Mouse (Mus musculus): Measurements from ENCODE around the gene Jam3.
"Not testable (repeated sequence)": the region's sequence is repeated elsewhere in the genome, so short reads cannot be mapped to it uniquely, and the experiment has no call there.

Gene Jam3

DNA sequence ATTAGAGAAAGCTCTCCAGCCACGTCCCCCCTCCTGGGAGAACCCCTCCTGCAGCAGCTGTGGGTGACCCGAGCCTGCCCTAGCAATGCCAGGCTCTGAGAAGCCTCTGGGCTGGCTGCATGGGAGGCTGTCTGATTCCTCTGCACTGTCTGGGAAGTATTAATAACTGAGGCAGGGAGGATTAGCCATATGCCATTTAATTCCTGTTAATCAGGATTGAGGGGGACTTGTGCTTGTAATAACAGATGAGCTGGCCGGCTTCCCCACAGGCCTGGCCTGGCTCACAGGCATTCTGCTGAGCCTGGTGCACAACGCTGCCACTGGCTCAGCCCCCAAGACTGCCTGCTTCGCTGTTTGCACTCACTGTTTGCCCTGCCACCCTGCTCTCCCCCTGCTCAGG, 18.9 kb upstream of the Jam3 start:
- in situ Hi-C loops (cut with MboI; ENCODE audit: low pct_unique_long_range_greater_than_20kb in 1 of 2, low sequenced_read_pairs in 2 of 2, unreplicated experiment in 1 of 2) = loop anchor here in 1 of 2 experiments (5.0 kb wide), 1 partner anchor 37 kb away; no protein-coding TSS in a partner anchor

DNA sequence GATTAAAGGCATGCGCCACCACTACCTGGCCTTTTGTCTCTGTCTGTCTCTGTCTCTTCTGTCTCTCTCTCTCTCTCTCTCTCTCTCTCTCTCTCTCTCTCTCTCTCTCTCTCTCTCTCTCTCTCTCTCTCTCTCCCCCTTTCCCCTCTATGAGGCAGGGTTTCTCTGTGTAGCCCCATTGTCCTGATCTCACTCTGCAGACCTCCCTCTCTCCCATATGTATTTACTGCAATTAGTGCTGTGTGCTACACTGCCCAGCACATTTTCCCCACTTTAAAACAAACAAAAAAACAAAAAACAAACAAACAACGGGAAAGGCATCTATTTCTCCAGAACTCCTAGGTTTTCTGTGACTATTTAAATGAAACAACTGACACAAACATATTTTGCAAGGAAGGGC, 18.4 kb upstream of the Jam3 start:
- in situ Hi-C loops (cut with MboI; ENCODE audit: low pct_unique_long_range_greater_than_20kb in 1 of 2, low sequenced_read_pairs in 2 of 2, unreplicated experiment in 1 of 2) = loop anchor here in 1 of 2 experiments (5.0 kb wide), 1 partner anchor 36 kb away; no protein-coding TSS in a partner anchor

GRCm38 (mm10) chr9:27172839-27173238, 17.6 kb upstream of the Jam3 start:
- in situ Hi-C loops (cut with MboI; ENCODE audit: low pct_unique_long_range_greater_than_20kb in 1 of 2, low sequenced_read_pairs in 2 of 2, unreplicated experiment in 1 of 2) = loop anchor here in 1 of 2 experiments (5.0 kb wide), 1 partner anchor 36 kb away; no protein-coding TSS in a partner anchor

GRCm38 (mm10) chr9:27170726-27171125, 15.5 kb upstream of the Jam3 start:
- in situ Hi-C loops (cut with MboI; ENCODE audit: low pct_unique_long_range_greater_than_20kb in 1 of 2, low sequenced_read_pairs in 2 of 2, unreplicated experiment in 1 of 2) = loop anchor here in 1 of 2 experiments (5.0 kb wide), 1 partner anchor 33 kb away; no protein-coding TSS in a partner anchor

DNA sequence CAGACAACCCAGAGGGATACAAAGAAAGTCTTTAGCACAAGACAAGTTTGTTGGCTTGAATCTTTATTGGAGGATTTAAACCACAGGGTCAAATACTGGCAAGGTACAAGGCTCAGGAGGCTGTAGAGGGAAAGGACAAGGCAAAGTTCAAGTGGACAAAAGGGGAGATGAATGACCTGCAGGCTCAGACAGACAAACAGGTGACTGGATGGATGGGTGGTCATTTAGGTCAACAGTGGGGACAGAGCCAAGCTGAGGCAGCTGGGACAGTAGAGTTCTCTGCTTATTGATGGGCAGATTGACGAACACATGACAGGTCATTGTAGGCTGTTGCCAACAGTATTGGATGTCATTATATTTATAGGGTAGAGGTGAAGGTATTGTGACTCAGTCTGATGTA, 11.8 kb upstream of the Jam3 start:
- in situ Hi-C loops (cut with MboI; ENCODE audit: low pct_unique_long_range_greater_than_20kb in 1 of 2, low sequenced_read_pairs in 2 of 2, unreplicated experiment in 1 of 2) = no loop called here

DNA sequence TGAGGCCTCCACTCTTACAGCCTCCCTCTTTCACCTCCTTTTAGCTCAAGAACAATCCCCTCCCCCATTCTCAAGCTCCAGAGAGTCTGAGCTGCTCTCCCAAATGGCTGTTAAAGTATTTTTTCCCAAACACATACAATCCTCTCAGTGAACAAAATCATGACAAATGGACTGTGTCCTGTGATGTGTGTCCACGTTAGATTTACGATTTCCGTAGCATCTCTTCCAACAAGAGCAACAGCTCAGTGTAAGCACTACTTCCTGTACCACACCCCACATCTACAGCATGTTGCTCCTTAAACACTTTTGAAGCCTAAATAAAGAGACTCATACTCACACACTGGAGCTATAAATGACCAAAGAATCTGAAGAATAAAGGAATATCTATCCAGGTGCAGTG, 10.4 kb upstream of the Jam3 start:
- in situ Hi-C loops (cut with MboI; ENCODE audit: low pct_unique_long_range_greater_than_20kb in 1 of 2, low sequenced_read_pairs in 2 of 2, unreplicated experiment in 1 of 2) = no loop called here

GRCm38 (mm10) chr9:27164957-27165356, 9.7 kb upstream of the Jam3 start:
- in situ Hi-C loops (cut with MboI; ENCODE audit: low pct_unique_long_range_greater_than_20kb in 1 of 2, low sequenced_read_pairs in 2 of 2, unreplicated experiment in 1 of 2) = no loop called here

DNA sequence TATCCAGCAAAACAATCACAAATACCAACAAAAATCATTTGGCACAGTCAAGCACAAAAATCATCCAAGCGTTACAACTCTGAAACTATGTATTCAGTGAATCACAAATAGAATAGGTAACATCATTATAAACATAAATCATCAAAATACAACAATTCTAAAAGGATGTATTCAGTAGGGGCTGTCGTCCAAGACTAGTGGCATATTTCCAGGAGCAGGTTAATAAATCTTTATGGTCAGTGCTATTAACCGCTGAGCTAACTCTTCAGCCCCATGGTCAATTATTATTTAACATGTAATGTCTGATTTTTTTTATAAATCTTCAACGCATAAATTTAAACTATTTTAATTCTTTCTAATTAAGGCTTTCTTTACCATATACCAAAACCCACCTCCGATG, 8.4 kb upstream of the Jam3 start:
- in situ Hi-C loops (cut with MboI; ENCODE audit: low pct_unique_long_range_greater_than_20kb in 1 of 2, low sequenced_read_pairs in 2 of 2, unreplicated experiment in 1 of 2) = not testable (repeated sequence)

- in situ Hi-C loops (cut with MboI; ENCODE audit: low pct_unique_long_range_greater_than_20kb in 1 of 2, low sequenced_read_pairs in 2 of 2, unreplicated experiment in 1 of 2) = no loop called here
Observed at GRCm38 (mm10) chr9:27153861-27154260, 1.4 kb downstream of the Jam3 start.

GRCm38 (mm10) chr9:27149836-27150235, 5.4 kb downstream of the Jam3 start:
- in situ Hi-C loops (cut with MboI; ENCODE audit: low pct_unique_long_range_greater_than_20kb in 1 of 2, low sequenced_read_pairs in 2 of 2, unreplicated experiment in 1 of 2) = no loop called here

GRCm38 (mm10) chr9:27148631-27149471, 6.4 kb downstream of the Jam3 start:
- in situ Hi-C loops (cut with MboI; ENCODE audit: low pct_unique_long_range_greater_than_20kb in 1 of 2, low sequenced_read_pairs in 2 of 2, unreplicated experiment in 1 of 2) = no loop called here

GRCm38 (mm10) chr9:27147946-27148345, 7.3 kb downstream of the Jam3 start:
- in situ Hi-C loops (cut with MboI; ENCODE audit: low pct_unique_long_range_greater_than_20kb in 1 of 2, low sequenced_read_pairs in 2 of 2, unreplicated experiment in 1 of 2) = no loop called here

DNA sequence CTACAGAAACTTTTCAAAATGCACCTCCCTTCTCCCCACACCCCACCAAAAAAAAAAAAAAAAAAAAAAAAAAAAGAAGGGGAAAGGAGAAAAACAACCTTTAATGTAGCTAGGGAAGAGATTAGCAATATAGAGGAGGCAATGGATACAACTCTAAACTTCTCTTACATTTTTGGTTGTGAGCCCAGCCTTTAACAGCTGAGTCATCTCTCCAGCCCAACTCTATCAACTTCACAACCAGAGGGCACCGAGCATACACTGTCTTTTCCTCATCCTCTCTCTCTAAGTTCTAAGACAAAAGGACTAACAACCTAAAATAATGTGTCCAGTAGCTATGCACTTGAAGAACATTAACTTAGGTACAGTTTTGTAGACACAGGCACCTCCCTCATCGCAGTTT, 8.4 kb downstream of the Jam3 start:
- in situ Hi-C loops (cut with MboI; ENCODE audit: low pct_unique_long_range_greater_than_20kb in 1 of 2, low sequenced_read_pairs in 2 of 2, unreplicated experiment in 1 of 2) = no loop called here

DNA sequence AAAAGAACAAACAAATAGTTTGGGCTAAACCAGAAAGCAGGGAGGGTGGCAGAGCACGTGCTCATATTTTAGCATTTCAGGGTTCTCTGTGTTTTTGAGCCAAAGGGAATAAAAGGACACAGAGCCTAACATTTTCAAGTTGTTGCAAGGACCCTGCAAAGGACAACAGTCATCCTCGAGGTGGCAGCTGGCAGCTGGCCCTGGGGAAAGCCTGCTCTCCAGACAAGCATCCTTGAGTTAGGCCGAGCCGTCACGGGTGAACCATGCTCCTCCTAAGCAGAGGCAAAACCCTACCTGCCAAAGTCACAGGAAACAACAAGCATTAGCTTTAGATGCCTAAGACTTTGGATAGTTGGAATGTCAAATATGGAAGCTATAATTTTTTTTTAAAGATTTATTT, 10.2 kb downstream of the Jam3 start:
- in situ Hi-C loops (cut with MboI; ENCODE audit: low pct_unique_long_range_greater_than_20kb in 1 of 2, low sequenced_read_pairs in 2 of 2, unreplicated experiment in 1 of 2) = no loop called here

DNA sequence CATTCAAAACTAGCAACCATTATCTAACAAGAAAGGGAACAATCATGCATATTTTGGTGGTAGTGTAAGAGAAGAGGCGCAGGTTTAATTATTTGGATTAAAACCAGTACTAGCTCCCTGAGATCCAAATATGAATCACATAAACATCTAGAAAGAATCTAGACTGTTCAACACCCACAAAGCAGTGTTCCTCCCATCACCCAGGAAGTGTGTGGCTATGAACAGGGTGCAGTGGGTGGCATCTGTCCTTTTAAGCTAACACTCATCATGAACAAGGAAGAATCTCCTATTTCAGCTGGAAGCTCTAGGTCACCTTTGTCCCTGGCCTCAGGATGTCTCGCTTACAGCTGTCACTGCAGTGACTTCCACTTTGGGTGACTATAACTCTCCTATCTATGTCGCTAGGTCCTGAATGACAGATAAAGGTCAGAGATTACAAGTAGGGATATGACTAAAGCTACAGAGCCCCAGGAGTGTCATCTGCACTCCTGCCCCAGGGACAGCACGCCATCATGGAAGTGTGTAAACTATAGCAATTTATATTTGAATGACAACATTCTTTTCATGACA, 10.9 kb downstream of the Jam3 start:
- in situ Hi-C loops (cut with MboI; ENCODE audit: low pct_unique_long_range_greater_than_20kb in 1 of 2, low sequenced_read_pairs in 2 of 2, unreplicated experiment in 1 of 2) = no loop called here

DNA sequence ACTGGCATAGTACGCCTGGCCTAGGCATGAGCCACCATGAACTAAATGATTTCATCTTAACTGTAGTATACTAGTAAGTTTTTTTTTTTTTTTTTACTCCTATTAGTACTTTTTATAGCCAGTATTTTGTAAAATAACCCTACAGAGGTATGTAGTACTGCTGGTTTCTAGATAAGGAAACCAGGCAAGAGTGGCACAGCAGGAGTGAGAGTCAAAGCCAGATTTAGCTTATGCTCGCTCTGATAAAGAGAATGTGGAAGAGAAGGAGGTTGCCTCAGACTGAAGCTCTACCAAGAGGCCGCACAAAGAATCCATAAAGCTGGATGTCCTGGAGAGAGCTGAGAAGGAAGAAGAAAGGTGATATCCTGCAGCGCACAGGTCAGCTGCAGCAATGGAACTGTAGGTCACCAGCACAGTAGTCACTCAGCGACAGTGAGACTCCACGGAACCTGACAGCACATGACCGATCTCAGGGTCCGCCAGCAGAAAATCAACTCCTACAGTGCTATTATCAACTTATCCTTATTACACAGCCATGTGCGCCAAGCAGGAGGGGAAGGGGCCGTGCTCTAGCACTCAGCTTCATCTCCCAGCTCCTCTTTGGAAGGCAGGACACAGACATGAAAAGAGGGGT, 14.7 kb downstream of the Jam3 start:
- in situ Hi-C loops (cut with MboI; ENCODE audit: low pct_unique_long_range_greater_than_20kb in 1 of 2, low sequenced_read_pairs in 2 of 2, unreplicated experiment in 1 of 2) = no loop called here

- in situ Hi-C loops (cut with MboI; ENCODE audit: low pct_unique_long_range_greater_than_20kb in 1 of 2, low sequenced_read_pairs in 2 of 2, unreplicated experiment in 1 of 2) = loop anchor here in 1 of 2 experiments (5.0 kb wide), 1 partner anchor 36 kb away; no protein-coding TSS in a partner anchor
Observed at GRCm38 (mm10) chr9:27136651-27137050, 18.6 kb downstream of the Jam3 start.

DNA sequence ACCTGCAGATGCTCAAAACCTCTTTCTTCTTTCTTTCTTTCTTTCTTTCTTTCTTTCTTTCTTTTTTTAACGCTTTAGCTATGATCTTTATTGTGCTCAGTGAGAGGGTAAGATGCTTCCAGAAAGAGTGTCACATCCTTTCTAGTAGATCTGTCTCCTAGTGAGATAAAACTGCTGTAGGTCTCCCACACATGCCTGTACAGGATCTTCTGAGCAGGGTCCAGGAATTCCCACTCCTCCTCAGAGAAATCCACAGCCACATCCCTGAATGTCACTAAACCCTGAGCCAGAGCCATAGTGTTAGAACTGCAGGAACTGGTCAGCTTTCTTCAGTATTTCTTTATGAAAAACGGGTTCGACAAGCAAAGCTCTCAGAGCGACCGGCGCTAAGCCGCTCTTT, 19.8 kb downstream of the Jam3 start:
- in situ Hi-C loops (cut with MboI; ENCODE audit: low pct_unique_long_range_greater_than_20kb in 1 of 2, low sequenced_read_pairs in 2 of 2, unreplicated experiment in 1 of 2) = loop anchor here in 1 of 2 experiments (5.0 kb wide), 1 partner anchor 37 kb away; no protein-coding TSS in a partner anchor

- in situ Hi-C loops (cut with MboI; ENCODE audit: low pct_unique_long_range_greater_than_20kb in 1 of 2, low sequenced_read_pairs in 2 of 2, unreplicated experiment in 1 of 2) = no loop called here
Observed at GRCm38 (mm10) chr9:27134410-27134809, 20.8 kb downstream of the Jam3 start.

Data from mouse embryonic stem cell (cell line).